In genomic region chr12:84249217-84249616, GRCm38 (mm10) we compare ENCODE assay signal across 9 mouse cellular contexts. TPM values are rescaled to one million over a fixed set of nuclear protein-coding genes. Genes with fewer than 3 reads are reported as not detected.
DNase-seq lines count a peak whose midpoint lies in the region; ATAC-seq lines count a peak whose summit lies in the region.
"Had no signal": no experiment of that assay in that cellular context is flagged by ENCODE, and none has a peak within 500 bp of the region (broad histone marks: within the 10 kb centered on the region; RNA-seq: fewer than 3 reads in every experiment).

No protein-coding gene starts in this region.

- DNase-seq in midbrain, embryonic 10.5 days (ENCODE audit: low spot score) = peak; percentile 70
- peak; percentile 72 for DNase-seq in c-Kit-positive CD71-positive TER-119-positive erythroid progenitor cells, embryonic 14.5 days (ENCODE audit: low spot score)
- peak; percentile 14 to 23 for DNase-seq in frontal cortex, postnatal 14 days (ENCODE audit: low spot score in 2 of 2)
- peak; percentile 87 for DNase-seq in kidney, adult 9 months
- peak; percentile 54 for DNase-seq in liver, embryonic 11.5 days (ENCODE audit: low spot score)
- peak; percentile 85 for DNase-seq in retina, embryonic 14.5 days (ENCODE audit: low spot score)
- peak; percentile 74 for DNase-seq in thymus, postnatal 25 days

- H3K27me3 ChIP-seq in midbrain, embryonic 10.5 days (ENCODE audit: low read depth, poor library complexity, severe bottlenecking) = no peaks in the 10 kb centered on the region
- H3K27me3 ChIP-seq in midbrain, embryonic 15.5 days (replicated peaks) = no peaks in the 10 kb centered on the region
- H3K27me3 ChIP-seq in liver, embryonic 11.5 days (replicated peaks; ENCODE audit: control insufficient read depth, insufficient read depth, low read length) = no peaks in the 10 kb centered on the region

- peaks cover 6% of the 10 kb centered on the region; the same call in 1 of the 2 replicates for H3K9me3 ChIP-seq in midbrain, embryonic 10.5 days (replicated peaks)
- no peaks in the 10 kb centered on the region for H3K9me3 ChIP-seq in midbrain, embryonic 15.5 days
- H3K9me3 ChIP-seq in liver, embryonic 11.5 days (ENCODE audit: control insufficient read depth, low read length) = no peaks in the 10 kb centered on the region

- 7% methylated on average over 3 of the region's 3 CpGs for WGBS in midbrain, embryonic 10.5 days
- 5% methylated on average over 3 of the region's 3 CpGs for WGBS in midbrain, embryonic 15.5 days
- WGBS in liver, embryonic 11.5 days = 10% methylated on average over 3 of the region's 3 CpGs

- no peak overlapping the region for H3K9ac ChIP-seq in midbrain, embryonic 15.5 days
- H3K9ac ChIP-seq in liver, embryonic 11.5 days (ENCODE audit: low read depth, low read length) = no peak overlapping the region

- H3K36me3 ChIP-seq in midbrain, embryonic 10.5 days = no peaks in the 10 kb centered on the region
- no peaks in the 10 kb centered on the region for H3K36me3 ChIP-seq in midbrain, embryonic 15.5 days (replicated peaks)
- H3K36me3 ChIP-seq in liver, embryonic 11.5 days (ENCODE audit: control insufficient read depth, insufficient read depth, low read length) = no peaks in the 10 kb centered on the region

- no peak for ATAC-seq in midbrain, embryonic 15.5 days (replicated peaks)
- 0 out of 2 replicates have a peak, but pooled peaks have one; percentile 49 for ATAC-seq in liver, embryonic 11.5 days (replicated peaks; ENCODE audit: low FRiP score)

- H3K4me2 ChIP-seq in midbrain, embryonic 15.5 days = no peak overlapping the region
- no peak overlapping the region for H3K4me2 ChIP-seq in liver, embryonic 11.5 days

- no peak overlapping the region for H3K27ac ChIP-seq in midbrain, embryonic 10.5 days (replicated peaks)
- no peak overlapping the region for H3K27ac ChIP-seq in midbrain, embryonic 15.5 days
- no peak overlapping the region for H3K27ac ChIP-seq in liver, embryonic 11.5 days (ENCODE audit: low read depth, low read length)

- no peaks in the 10 kb centered on the region for H3K4me1 ChIP-seq in midbrain, embryonic 10.5 days
- no peaks in the 10 kb centered on the region for H3K4me1 ChIP-seq in midbrain, embryonic 15.5 days
- H3K4me1 ChIP-seq in liver, embryonic 11.5 days (replicated peaks; ENCODE audit: control insufficient read depth, insufficient read depth, low read length) = no peaks in the 10 kb centered on the region

- H3K4me3 ChIP-seq in midbrain, embryonic 10.5 days = no peak overlapping the region
- no peak overlapping the region for H3K4me3 ChIP-seq in midbrain, embryonic 15.5 days
- no peak overlapping the region for H3K4me3 ChIP-seq in liver, embryonic 11.5 days (ENCODE audit: low read depth, low read length)
- H3K4me3 ChIP-seq: erythroblast, embryonic 14.5 days had no signal

RNA-seq across cellular contexts. Expression of gene Elmsan1, which starts 30.5 kb away (rescaled TPM):
- polyA plus RNA-seq in midbrain, embryonic 10.5 days (2016; fragmentation: Nextera tagmentation; extraction: Ambion mirVana) = 5.9 and 6.3 TPM in 2 replicates
- polyA plus RNA-seq in midbrain, embryonic 15.5 days (2015; fragmentation: Nextera tagmentation; extraction: Ambion mirVana) = 4.3 and 4.4 TPM in 2 replicates
- polyA plus RNA-seq in liver, embryonic 11.5 days (2014; fragmentation: Nextera tagmentation; extraction: Ambion mirVana) = 12.6 and 13.4 TPM in 2 replicates

RNA-seq across cellular contexts. Expression of gene Ptgr2, which starts 35.8 kb away (rescaled TPM):
- 19.9 and 21.6 TPM in 2 replicates for polyA plus RNA-seq in midbrain, embryonic 10.5 days (2016; fragmentation: Nextera tagmentation; extraction: Ambion mirVana)
- polyA plus RNA-seq in midbrain, embryonic 15.5 days (2015; fragmentation: Nextera tagmentation; extraction: Ambion mirVana) = 15.8 and 16.6 TPM in 2 replicates
- 39.5 and 51.2 TPM in 2 replicates for polyA plus RNA-seq in liver, embryonic 11.5 days (2014; fragmentation: Nextera tagmentation; extraction: Ambion mirVana)

Comparison
In these comparisons a context has a peak if more than half of its experiments do, and no peak if none do; other contexts are left out.
1. DNase-seq: peak in every context shown above with its lines; median percentile 87 in kidney, adult 9 months; 85 in retina, embryonic 14.5 days; 74 in thymus, postnatal 25 days; 72 in c-Kit-positive CD71-positive TER-119-positive erythroid progenitor cells, embryonic 14.5 days; 70 in midbrain, embryonic 10.5 days; 54 in liver, embryonic 11.5 days; 18 in frontal cortex, postnatal 14 days.